8 mouse cellular contexts compared by ENCODE assay signal in genomic region chr17:32320597-32321389, GRCm38 (mm10). TPM values are rescaled to one million over a fixed set of nuclear protein-coding genes. Genes with fewer than 3 reads are reported as not detected.
A peak's percentile ranks its signal among the peaks of the same experiment; 100 is the strongest.
DNase-seq lines count a peak whose midpoint lies in the region; ATAC-seq lines count a peak whose summit lies in the region.

Gene Akap8 (minus strand): TSS chr17:32321238.

- no peaks in the 10 kb centered on the region for H3K27me3 ChIP-seq in lung, embryonic 16.5 days (ENCODE audit: control insufficient read depth, insufficient read depth, low read depth, low read length)

- DNase-seq in MEL-GATA-1-ER (ENCODE audit: extremely low read depth, low read depth) = peak; percentile 98
- DNase-seq in cerebellum, adult 8-10 months = peak; percentile 97
- peak; percentile 98 for DNase-seq in forelimb bud, embryonic 11.5 days (ENCODE audit: low read depth, low spot score)
- peak; percentile 97 for DNase-seq in layer of hippocampus, adult 9-10 months (ENCODE audit: low spot score)
- DNase-seq in ovary, postnatal 10 days (ENCODE audit: low spot score) = peak; percentile 82
- DNase-seq in thymus, postnatal 10 days (ENCODE audit: low spot score in 2 of 2) = peak; percentile 95 to 97

- peak within 1 kb of the TSS; percentile 97 for H3K4me3 ChIP-seq in lung, embryonic 16.5 days (ENCODE audit: low read length)

- ATAC-seq in hematopoietic stem cell, adult 5-6 weeks (replicated peaks in 1 of 2; ENCODE audit: insufficient read depth in 1 of 2, low FRiP score in 2 of 2, low TSS enrichment in 1 of 2, low read depth in 1 of 2, poor library complexity in 2 of 2, severe bottlenecking in 2 of 2) = peak; percentile 94
- ATAC-seq in lung, embryonic 16.5 days (ENCODE audit: low read depth) = peak; percentile 99

- H3K4me1 ChIP-seq in lung, embryonic 16.5 days (replicated peaks; ENCODE audit: control insufficient read depth, insufficient read depth, low read length) = peaks cover 16% of the 10 kb centered on the region

- peak within 1 kb of the TSS; percentile 95 for H3K27ac ChIP-seq in lung, embryonic 16.5 days (ENCODE audit: low read length)

- H3K9me3 ChIP-seq in lung, embryonic 16.5 days (ENCODE audit: control insufficient read depth, low read length) = no peaks in the 10 kb centered on the region

- WGBS in lung, embryonic 16.5 days = 0% methylated on average over 83 of the region's 83 CpGs

- H3K9ac ChIP-seq in lung, embryonic 16.5 days (ENCODE audit: low read length) = peak within 1 kb of the TSS; percentile 86

- H3K36me3 ChIP-seq in lung, embryonic 16.5 days (ENCODE audit: control insufficient read depth, insufficient read depth, low read length) = peaks cover 29% of the 10 kb centered on the region

- H3K4me2 ChIP-seq in lung, embryonic 16.5 days (ENCODE audit: low read depth, low read length) = peak within 1 kb of the TSS; percentile 94

RNA-seq across cellular contexts. Expression of gene Akap8, which starts in this region (rescaled TPM):
- 167 and 229 TPM in 2 replicates for total RNA-seq in hematopoietic stem cell, adult 5-6 weeks (2017)
- polyA plus RNA-seq in lung, embryonic 16.5 days (2015; fragmentation: Nextera tagmentation; extraction: Ambion mirVana) = 92.9 and 100 TPM in 2 replicates

Comparison
In these comparisons a context has a peak if more than half of its experiments do, and no peak if none do; other contexts are left out.
1. Peak in every context shown above with its lines: DNase-seq, ATAC-seq, H3K4me3 ChIP-seq and H3K27ac ChIP-seq.